Mouse (Mus musculus) kidney, adult 2 months (tissue): ENCODE results near the gene Foxd1. TPM values are rescaled to one million over a fixed set of nuclear protein-coding genes. Genes with fewer than 3 reads are reported as not detected.
A peak's percentile ranks its signal among the peaks of the same experiment; 100 is the strongest.

Experiments
- DNase-seq: peaks from one replicate; pipeline ENCODE4 v3.0.0; 2021
- H3K27ac ChIP-seq: fragments of 200-500 bp; 2 replicates; pipeline ENCODE4 v1.5.1; 2012; ENCODE audit warnings: low read depth, low read length, control low read depth, inconsistent platforms; ENCODE audit not compliant: insufficient read depth
- H3K27me3 ChIP-seq: fragments of 200-500 bp; replicated peaks from 2 replicates; pipeline ENCODE4 v1.6.1; 2012; ENCODE audit warnings: mild to moderate bottlenecking, moderate library complexity, low read length, inconsistent platforms; ENCODE audit not compliant: control insufficient read depth, insufficient read depth
- H3K36me3 ChIP-seq: fragments of 200-500 bp; 2 replicates; pipeline ENCODE4 v1.6.1; 2012; ENCODE audit warnings: mild to moderate bottlenecking, moderate library complexity, low read length, inconsistent platforms; ENCODE audit not compliant: control insufficient read depth, insufficient read depth
- H3K4me1 ChIP-seq: fragments of 200-500 bp; 2 replicates; pipeline ENCODE4 v1.6.1; 2011; ENCODE audit warnings: low read length; ENCODE audit not compliant: control insufficient read depth, insufficient read depth
- H3K4me3 ChIP-seq: fragments of 200-500 bp; 2 replicates; pipeline ENCODE4 v1.5.1; 2011; ENCODE audit warnings: mild to moderate bottlenecking, low read depth, low read length, control low read depth; ENCODE audit not compliant: insufficient read depth
- CTCF ChIP-seq: fragments of 200-500 bp; conservative IDR thresholded peaks from 2 replicates; pipeline ENCODE4 v1.5.1; 2011; ENCODE audit warnings: low read depth, mild to moderate bottlenecking, control low read depth, low read length, moderate library complexity, mixed read lengths; ENCODE audit not compliant: insufficient read depth, insufficient read length
- POLR2A ChIP-seq: fragments of 200-500 bp; IDR thresholded peaks from one replicate; pipeline ENCODE4 v1.6.1; 2011; ENCODE audit warnings: low read depth, low read length, control low read depth
- WGBS: fragments of 180-500 bp; shearing (Covaris S2); methylation state at CpG from one replicate; pipeline ENCODE4 v1.1.7; 2018; 5-methylcytosine and 5-hydroxymethylcytosine counted together
- polyA plus RNA-seq: library from polyadenylated mRNA; depleted of rRNA; stranded (reverse); fragments of >200 nt; gene quantifications from 2 replicates; pipeline ENCODE4 v1.2.3, GENCODE M21; 2012

Foxd1 gene
- polyA plus RNA-seq, 1 experiment: 0.91 TPM

DNA sequence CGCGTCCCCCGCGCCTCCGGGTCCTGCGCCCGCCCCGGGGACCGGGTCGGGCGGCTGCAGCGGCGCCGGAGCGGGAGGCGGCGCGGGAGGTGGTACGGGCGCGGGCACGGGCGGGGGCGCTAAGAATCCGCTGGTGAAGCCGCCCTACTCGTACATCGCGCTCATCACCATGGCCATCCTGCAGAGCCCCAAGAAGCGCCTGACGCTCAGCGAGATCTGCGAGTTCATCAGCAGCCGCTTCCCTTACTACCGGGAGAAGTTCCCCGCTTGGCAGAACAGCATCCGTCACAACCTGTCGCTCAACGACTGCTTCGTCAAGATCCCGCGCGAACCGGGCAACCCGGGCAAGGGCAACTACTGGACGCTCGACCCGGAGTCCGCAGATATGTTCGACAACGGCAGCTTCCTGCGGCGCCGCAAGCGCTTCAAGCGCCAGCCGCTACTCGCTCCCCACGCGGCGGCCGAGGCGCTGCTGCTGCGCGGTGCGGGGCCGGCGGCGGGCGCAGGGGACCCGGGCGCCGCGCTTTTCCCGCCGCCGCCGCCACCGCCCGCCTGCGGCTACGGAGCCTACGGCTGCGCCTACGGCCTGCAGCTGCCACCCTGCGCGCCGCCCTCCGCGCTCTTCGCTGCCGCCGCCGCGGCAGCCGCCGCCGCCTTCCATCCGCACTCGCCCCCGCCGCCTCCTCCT is 973 bp downstream of the Foxd1 start:
- Histone ChIP-seq H3K4me3 (peak overlapping the region; percentile 44), H3K27me3 (peaks cover 29% of the 10 kb centered on the region), H3K27ac (no peak overlapping the region), H3K36me3 (no peaks in the 10 kb centered on the region), H3K4me1 (no peaks in the 10 kb centered on the region)
- WGBS: 4% methylated on average over 102 of the region's 102 CpGs
- TF ChIP-seq POLR2A: no peak
- no peak for TF ChIP-seq CTCF
- no peak for DNase-seq

DNA sequence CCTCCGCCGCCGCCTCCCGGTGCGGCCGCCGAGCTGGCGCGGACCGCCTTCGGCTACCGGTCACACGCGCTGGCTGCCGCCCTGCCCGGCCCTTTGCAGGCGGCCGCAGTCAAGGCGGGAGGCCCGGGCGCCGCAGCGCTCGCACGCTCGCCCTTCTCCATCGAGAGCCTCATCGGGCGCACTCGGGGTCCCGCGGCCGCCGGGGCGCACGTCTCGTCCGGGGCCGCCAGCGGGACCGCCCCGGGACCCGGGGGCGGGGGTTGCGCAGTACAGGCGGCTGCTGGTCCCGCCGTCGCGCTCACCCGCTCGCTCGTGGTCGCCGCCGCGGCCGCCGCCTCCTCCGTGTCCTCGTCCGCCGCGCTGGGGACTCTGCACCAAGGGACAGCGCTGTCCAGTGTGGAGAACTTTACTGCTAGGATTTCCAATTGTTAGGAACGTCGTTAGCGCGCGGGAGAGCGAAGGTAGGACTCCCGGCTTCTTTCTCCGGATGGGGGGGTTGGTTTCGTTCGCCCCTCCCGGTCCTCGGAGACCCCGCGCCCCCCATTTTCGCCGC is 1.6 kb downstream of the Foxd1 start:
- TF ChIP-seq POLR2A (no peak), CTCF (no peak)
- no peaks in the 10 kb centered on the region for H3K4me1 ChIP-seq
- no peak overlapping the region for H3K27ac ChIP-seq
- H3K4me3 ChIP-seq: peak overlapping the region; percentile 44
- peak; percentile 33 for DNase-seq
- H3K36me3 ChIP-seq: no peaks in the 10 kb centered on the region
- WGBS: 1% methylated on average over 81 of the region's 81 CpGs
- peaks cover 31% of the 10 kb centered on the region for H3K27me3 ChIP-seq

DNA sequence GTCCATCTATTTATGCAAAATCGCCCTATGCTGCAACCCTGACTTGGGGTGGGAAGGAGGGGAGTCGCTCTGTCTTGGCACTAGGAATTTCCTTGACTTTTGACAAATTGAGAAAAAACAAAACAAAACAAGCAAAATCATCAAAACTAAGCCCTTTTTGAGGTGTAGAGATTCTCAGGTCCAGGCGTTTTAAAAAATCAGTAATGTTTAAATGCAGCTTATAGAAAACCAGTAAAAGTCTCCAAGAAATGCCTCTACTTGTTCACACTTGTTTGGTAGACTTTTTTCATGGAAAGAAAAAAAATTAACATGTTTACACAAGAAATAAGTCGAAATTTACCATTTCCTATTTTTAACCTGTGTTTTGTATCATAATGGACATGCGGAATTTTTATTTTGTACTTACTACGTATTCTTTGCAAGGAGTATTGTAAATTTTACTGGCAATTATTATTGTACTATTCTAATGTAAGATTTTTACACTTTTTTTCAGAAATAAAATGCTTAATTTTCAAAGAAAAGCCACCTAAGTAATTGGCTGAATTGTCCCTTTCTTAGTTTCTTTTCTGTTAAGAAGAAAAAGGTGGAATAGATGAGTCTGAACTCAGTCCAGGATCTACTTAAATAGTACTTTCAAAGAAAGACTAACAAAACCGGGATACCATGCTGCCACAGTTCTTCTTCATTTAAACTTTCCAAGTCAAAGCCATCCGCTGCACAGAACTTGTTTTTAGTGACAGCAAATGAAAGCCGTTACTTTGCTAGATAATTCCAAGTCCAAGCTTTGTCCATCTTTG is 2.3 kb downstream of the Foxd1 start:
- no peak for DNase-seq
- TF ChIP-seq CTCF: no peak
- no peak for TF ChIP-seq POLR2A
- Histone ChIP-seq H3K27me3 (peaks cover 31% of the 10 kb centered on the region), H3K4me3 (no peak overlapping the region), H3K27ac (no peak overlapping the region), H3K4me1 (no peaks in the 10 kb centered on the region), H3K36me3 (no peaks in the 10 kb centered on the region)
- 41% methylated on average over 9 of the region's 9 CpGs for WGBS

- Histone ChIP-seq H3K27me3 (peaks cover 31% of the 10 kb centered on the region), H3K4me3 (no peak overlapping the region), H3K36me3 (no peaks in the 10 kb centered on the region), H3K27ac (no peak overlapping the region), H3K4me1 (no peaks in the 10 kb centered on the region)
- no peak for TF ChIP-seq CTCF
- no peak for TF ChIP-seq POLR2A
- 50% methylated on average over 6 of the region's 6 CpGs for WGBS
- no peak for DNase-seq
These were observed 3.0 kb downstream of the Foxd1 start for GRCm38 (mm10) chr13:98356973-98357425.

DNA sequence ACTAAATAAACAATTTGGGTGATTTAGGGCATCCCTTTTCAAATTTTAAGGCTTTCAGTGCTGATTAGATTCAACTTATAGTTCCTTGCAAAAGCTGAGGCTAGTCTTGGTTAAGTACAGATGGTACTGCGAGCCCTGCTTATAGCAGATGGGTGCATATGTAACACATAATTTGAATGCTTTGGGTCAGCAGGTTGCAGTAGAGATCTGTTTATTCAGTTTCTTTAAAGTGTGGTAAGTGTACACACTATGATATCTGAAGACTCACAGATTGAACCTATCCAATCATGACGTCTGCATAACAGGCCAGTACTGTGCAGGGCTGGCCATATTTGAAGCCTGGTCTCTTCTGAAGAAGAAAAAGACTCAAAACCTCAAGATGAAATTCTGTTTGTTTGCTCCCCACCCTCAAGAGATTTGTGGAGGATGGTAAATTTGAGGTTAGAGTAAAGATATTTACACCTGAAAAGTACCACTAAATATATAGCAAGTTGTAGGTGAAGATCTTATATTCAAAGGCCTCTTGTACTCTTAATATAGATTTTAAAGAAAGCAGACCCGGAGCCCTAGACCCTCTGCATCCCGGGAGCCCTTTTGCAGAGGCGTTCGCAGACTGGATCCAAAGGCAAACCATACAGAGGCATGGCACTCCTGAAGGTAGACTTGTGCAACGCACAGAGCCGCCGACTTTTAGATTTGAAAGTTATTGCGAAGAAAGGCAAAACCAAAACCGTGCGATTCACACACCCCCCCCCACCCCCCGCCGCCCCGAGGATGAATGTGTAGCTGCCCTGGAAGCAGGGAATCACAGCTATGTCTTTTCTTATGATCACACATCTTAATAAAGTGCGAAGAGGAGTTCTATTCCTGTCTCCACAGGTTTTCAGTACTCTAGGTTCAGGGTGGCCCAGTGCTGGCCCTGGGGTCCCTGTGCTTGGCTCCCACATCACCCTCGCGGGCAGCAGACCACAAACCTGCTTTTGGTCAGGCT is 3.7 kb downstream of the Foxd1 start:
- Histone ChIP-seq H3K4me3 (no peak overlapping the region), H3K27ac (no peak overlapping the region)
- WGBS: 26% methylated on average over 18 of the region's 18 CpGs

GRCm38 (mm10) chr13:98358424-98359181 is 4.6 kb downstream of the Foxd1 start:
- Histone ChIP-seq H3K4me1 (no peaks in the 10 kb centered on the region), H3K36me3 (no peaks in the 10 kb centered on the region), H3K27me3 (peaks cover 25% of the 10 kb centered on the region), H3K27ac (no peak overlapping the region), H3K4me3 (no peak overlapping the region)
- no peak for DNase-seq
- TF ChIP-seq CTCF: no peak
- no peak for TF ChIP-seq POLR2A
- 16% methylated on average over 23 of the region's 23 CpGs for WGBS

More for the DNA sequence above, 3.7 kb downstream of the Foxd1 start:
- peaks cover 28% of the 10 kb centered on the region for H3K27me3 ChIP-seq
- TF ChIP-seq CTCF (no peak), POLR2A (no peak)
- no peaks in the 10 kb centered on the region for H3K4me1 ChIP-seq
- no peaks in the 10 kb centered on the region for H3K36me3 ChIP-seq
- no peak for DNase-seq
